In the genomic region with DNA sequence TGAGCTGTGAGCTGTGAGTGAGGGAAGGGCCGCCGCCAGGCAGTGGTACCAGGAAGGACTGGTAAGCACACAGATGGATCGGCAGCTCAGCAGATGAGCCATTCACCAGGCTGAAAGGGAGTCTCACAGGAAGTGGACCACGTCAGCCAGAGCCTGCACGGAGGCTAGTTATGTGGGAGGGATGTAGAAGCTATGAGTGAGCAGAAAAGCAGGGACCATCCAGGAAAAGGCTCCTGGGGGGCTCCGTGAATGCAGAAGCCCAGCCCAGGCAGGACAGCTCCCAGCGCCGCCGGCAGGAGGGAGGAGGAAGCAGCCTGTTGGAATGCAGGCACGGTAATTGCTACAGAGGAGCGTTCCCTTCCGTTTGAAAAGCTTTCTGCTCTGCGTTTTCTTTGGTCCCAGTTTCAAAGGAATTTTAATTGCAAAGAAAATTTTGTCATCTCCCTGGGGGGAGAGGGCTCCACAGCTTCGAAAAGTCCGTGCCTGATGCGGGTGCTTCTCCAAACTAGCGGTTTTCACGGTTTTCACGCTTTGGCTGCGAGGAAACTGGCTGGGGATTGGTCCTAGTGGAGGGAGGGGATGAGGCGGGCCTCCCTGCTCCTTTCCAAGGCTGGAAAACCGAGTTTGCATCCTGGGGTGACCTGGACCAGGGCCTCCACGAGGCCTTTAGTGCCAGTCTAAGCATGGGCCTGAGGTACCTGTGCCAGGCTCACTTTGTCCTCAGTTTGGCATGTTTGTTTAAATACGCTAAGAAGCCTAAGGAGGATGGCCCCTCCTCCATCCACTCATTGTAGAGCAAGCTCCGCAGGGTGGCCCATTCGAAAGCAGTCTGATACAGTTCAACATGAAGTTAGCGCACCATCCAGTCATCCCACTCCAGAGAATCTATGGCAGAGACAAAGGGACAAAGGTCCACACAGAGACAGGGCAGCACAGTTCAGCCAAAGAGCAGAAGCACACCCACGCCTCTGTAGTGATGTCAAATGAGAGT, we compare ENCODE assay signal across 9 mouse cellular contexts. TPM values are rescaled to one million over a fixed set of nuclear protein-coding genes. Genes with fewer than 3 reads are reported as not detected.
DNase-seq lines count a peak whose midpoint lies in the region; ATAC-seq lines count a peak whose summit lies in the region.
"Had no signal": no experiment of that assay in that cellular context is flagged by ENCODE, and none has a peak within 500 bp of the region (broad histone marks: within the 10 kb centered on the region; RNA-seq: fewer than 3 reads in every experiment).

No protein-coding gene starts in this region.

- H3K27ac ChIP-seq in heart, embryonic 12.5 days (ENCODE audit: poor library complexity, severe bottlenecking): no peak overlapping the region
- H3K27ac ChIP-seq in forebrain, embryonic 16.5 days (ENCODE audit: low read length): no peak overlapping the region
- peak overlapping the region; percentile 67 for H3K27ac ChIP-seq in midbrain, embryonic 13.5 days

- intact Hi-C loops in heart, postnatal 36 days (cut with DNase I): no loop called here

- peak overlapping the region; percentile 67 for H3K4me2 ChIP-seq in heart, embryonic 12.5 days
- peak overlapping the region; percentile 63 for H3K4me2 ChIP-seq in forebrain, embryonic 16.5 days (ENCODE audit: low read length)
- peak overlapping the region; percentile 53 for H3K4me2 ChIP-seq in midbrain, embryonic 13.5 days (replicated peaks)

- no peaks in the 10 kb centered on the region for H3K36me3 ChIP-seq in heart, embryonic 12.5 days
- no peaks in the 10 kb centered on the region for H3K36me3 ChIP-seq in forebrain, embryonic 16.5 days (ENCODE audit: control insufficient read depth, insufficient read depth)
- H3K36me3 ChIP-seq in midbrain, embryonic 13.5 days: no peaks in the 10 kb centered on the region

- H3K9ac ChIP-seq in heart, embryonic 12.5 days: peak overlapping the region; percentile 28; the same call in 1 of the 2 replicates
- peak overlapping the region; percentile 40 for H3K9ac ChIP-seq in forebrain, embryonic 16.5 days (replicated peaks; ENCODE audit: low read depth, low read length)
- peak overlapping the region; percentile 34 for H3K9ac ChIP-seq in midbrain, embryonic 13.5 days (replicated peaks)

- H3K4me3 ChIP-seq in heart, embryonic 12.5 days: peak overlapping the region; percentile 32
- H3K4me3 ChIP-seq in forebrain, embryonic 16.5 days (replicated peaks; ENCODE audit: low read length): peak overlapping the region; percentile 29
- peak overlapping the region; percentile 25 for H3K4me3 ChIP-seq in midbrain, embryonic 13.5 days (replicated peaks)

- 0 out of 2 replicates have a peak, but pooled peaks cover 3% of the 10 kb centered on the region for H3K9me3 ChIP-seq in heart, embryonic 12.5 days (replicated peaks)
- no peaks in the 10 kb centered on the region for H3K9me3 ChIP-seq in forebrain, embryonic 16.5 days (ENCODE audit: control insufficient read depth, low read length)
- H3K9me3 ChIP-seq in midbrain, embryonic 13.5 days: no peaks in the 10 kb centered on the region

- ATAC-seq in heart, embryonic 12.5 days (ENCODE audit: insufficient number of reproducible peaks, low FRiP score): no peak
- ATAC-seq in forebrain, embryonic 16.5 days: peak; percentile 63
- peak; percentile 59 for ATAC-seq in midbrain, embryonic 13.5 days
- ATAC-seq in erythroid progenitor cell, adult 5-6 weeks (replicated peaks; ENCODE audit: low FRiP score, poor library complexity, severe bottlenecking): no peak

- H3K27me3 ChIP-seq in heart, embryonic 12.5 days (replicated peaks): peaks cover 92% of the 10 kb centered on the region
- no peaks in the 10 kb centered on the region for H3K27me3 ChIP-seq in forebrain, embryonic 16.5 days (replicated peaks; ENCODE audit: control insufficient read depth, insufficient read depth, low read length)
- H3K27me3 ChIP-seq in midbrain, embryonic 13.5 days: peaks cover 44% of the 10 kb centered on the region

- DNase-seq in heart, postnatal 36 days: no peak
- DNase-seq in adrenal gland, postnatal 14 days: peak; percentile 29
- DNase-seq in layer of hippocampus, adult 9-11 months: peak; percentile 80
- DNase-seq in urinary bladder, postnatal 14 days (ENCODE audit: low spot score): no peak

- H3K4me1 ChIP-seq in heart, embryonic 12.5 days (replicated peaks): peaks cover 7% of the 10 kb centered on the region
- peaks cover 18% of the 10 kb centered on the region for H3K4me1 ChIP-seq in forebrain, embryonic 16.5 days (replicated peaks; ENCODE audit: control insufficient read depth, insufficient read depth, low read length)
- peaks cover 60% of the 10 kb centered on the region for H3K4me1 ChIP-seq in midbrain, embryonic 13.5 days (replicated peaks)

- 6% methylated on average over 28 of the region's 28 CpGs for WGBS in heart, embryonic 12.5 days
- WGBS in forebrain, embryonic 16.5 days: 2% methylated on average over 28 of the region's 28 CpGs
- 3% methylated on average over 28 of the region's 28 CpGs for WGBS in midbrain, embryonic 13.5 days

RNA-seq across cellular contexts. Expression of gene Cdh22, which starts 32.6 kb away (rescaled TPM):
- polyA plus RNA-seq in heart, embryonic 12.5 days (2016; fragmentation: Nextera tagmentation; extraction: Ambion mirVana): not detected in 2 replicates
- under 1 TPM; 0.43 to 0.50 TPM for total RNA-seq in heart, postnatal 36 days (2021)
- total RNA-seq in adrenal gland, postnatal 14 days (2021): 1.3 and 1.6 TPM in 2 replicates
- 3.7 and 5.6 TPM in 2 replicates for polyA plus RNA-seq in forebrain, embryonic 16.5 days (2015; fragmentation: Nextera tagmentation; extraction: Ambion mirVana)
- 10.4 and 15.7 TPM in 2 replicates for polyA plus RNA-seq in midbrain, embryonic 13.5 days (2015; fragmentation: Nextera tagmentation; extraction: Ambion mirVana)
- total RNA-seq in erythroid progenitor cell, adult 5-6 weeks (2015; ENCODE audit: low replicate concordance): not detected in 2 replicates
- not detected in 2 replicates for total RNA-seq in erythroid progenitor cell, adult 5-6 weeks (2017; ENCODE audit: low replicate concordance)
- total RNA-seq: MEL had no signal

Comparison
In these comparisons a context has a peak if more than half of its experiments do, and no peak if none do; other contexts are left out.
1. ATAC-seq: peak in forebrain, embryonic 16.5 days (single experiment) and midbrain, embryonic 13.5 days (single experiment); none in heart, embryonic 12.5 days (single experiment) and erythroid progenitor cell, adult 5-6 weeks (single experiment).
2. DNase-seq: peak in adrenal gland, postnatal 14 days (single experiment) and layer of hippocampus, adult 9-11 months (single experiment); none in heart, postnatal 36 days (0 of 2) and urinary bladder, postnatal 14 days (single experiment).
3. Peak in every context shown above with its lines, with median percentiles within 50 percentile points of each other: H3K4me2 ChIP-seq, H3K4me3 ChIP-seq and H3K9ac ChIP-seq.